Comparison of ENCODE assay signal across 8 mouse cellular contexts in the genomic region with DNA sequence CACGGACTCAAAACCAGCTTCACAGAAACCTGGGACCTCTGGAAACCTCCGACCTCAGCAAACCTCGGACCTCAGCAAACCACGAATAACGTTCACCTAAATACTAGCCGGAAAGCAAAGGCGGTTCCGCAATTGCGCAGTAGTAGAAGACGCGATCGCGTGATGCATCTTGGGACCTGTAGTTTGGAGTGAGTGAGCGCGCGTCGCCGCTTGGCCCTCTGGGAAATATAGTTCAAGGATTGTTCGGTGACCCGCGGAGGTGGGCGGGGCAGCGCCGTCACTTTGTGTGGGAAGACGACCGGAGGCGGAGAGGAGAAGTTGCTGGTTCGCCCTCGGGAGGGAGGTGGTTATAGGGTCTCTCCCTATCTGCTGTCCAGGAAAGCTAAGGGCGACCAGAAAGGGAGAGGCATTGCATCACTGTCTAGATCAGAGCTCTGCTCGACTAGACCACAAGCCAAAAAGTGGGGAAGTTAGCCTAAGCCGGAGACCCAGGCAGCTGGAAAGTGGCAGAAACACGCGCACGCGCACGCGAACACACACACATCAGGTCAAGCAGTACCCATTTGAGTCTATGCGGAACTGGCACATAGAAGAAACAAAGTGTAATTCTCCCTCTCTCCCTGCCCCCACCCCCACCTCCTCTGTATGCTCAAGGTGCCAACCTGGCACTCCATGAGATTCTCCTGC. TPM values are rescaled to one million over a fixed set of nuclear protein-coding genes. Genes with fewer than 3 reads are reported as not detected.
DNase-seq lines count a peak whose midpoint lies in the region; ATAC-seq and TF ChIP-seq lines count a peak whose summit lies in the region.

Gene Clp1, minus strand, starts transcription at position 179 of the 687 bp plus-strand sequence.

- peak; percentile 99 for TF ChIP-seq POLR2A in testis, adult 2 months (IDR thresholded peaks at IDR 0.05; ENCODE audit: control insufficient read depth, low read depth, low read length)

- peak within 1 kb of the TSS; percentile 61 for H3K9ac ChIP-seq in forebrain, embryonic 12.5 days
- H3K9ac ChIP-seq in heart, postnatal 0 days (replicated peaks; ENCODE audit: low read depth, low read length): peak within 1 kb of the TSS; percentile 69
- H3K9ac ChIP-seq in liver, embryonic 16.5 days (ENCODE audit: low read depth, low read length): peak within 1 kb of the TSS; percentile 79
- peak within 1 kb of the TSS; percentile 76 for H3K9ac ChIP-seq in neural tube, embryonic 13.5 days

- peak within 1 kb of the TSS; percentile 68 for H3K4me2 ChIP-seq in forebrain, embryonic 12.5 days
- peak within 1 kb of the TSS; percentile 92 for H3K4me2 ChIP-seq in heart, postnatal 0 days (ENCODE audit: low read depth, low read length)
- peak within 1 kb of the TSS; percentile 87 for H3K4me2 ChIP-seq in liver, embryonic 16.5 days (ENCODE audit: low read depth, low read length)
- peak within 1 kb of the TSS; percentile 95 for H3K4me2 ChIP-seq in neural tube, embryonic 13.5 days

- H3K4me1 ChIP-seq in E14TG2a.4 (replicated peaks; ENCODE audit: low read depth, low read length): peaks cover 40% of the 10 kb centered on the region
- peaks cover 22% of the 10 kb centered on the region for H3K4me1 ChIP-seq in forebrain, embryonic 12.5 days
- H3K4me1 ChIP-seq in heart, postnatal 0 days (ENCODE audit: control insufficient read depth, insufficient read depth): peaks cover 10% of the 10 kb centered on the region
- H3K4me1 ChIP-seq in liver, embryonic 16.5 days (ENCODE audit: control insufficient read depth, low read depth, low read length): peaks cover 49% of the 10 kb centered on the region
- peaks cover 29% of the 10 kb centered on the region for H3K4me1 ChIP-seq in neural tube, embryonic 13.5 days (replicated peaks)
- H3K4me1 ChIP-seq in testis, adult 2 months (ENCODE audit: control insufficient read depth, insufficient read depth, low read length): no peaks in the 10 kb centered on the region

- under 1% methylated on average over 39 of the region's 39 CpGs for WGBS in forebrain, embryonic 12.5 days
- WGBS in heart, postnatal 0 days: under 1% methylated on average over 39 of the region's 39 CpGs
- 0% methylated on average over 39 of the region's 39 CpGs for WGBS in liver, embryonic 16.5 days (ENCODE audit: insufficient replicate concordance)
- WGBS in neural tube, embryonic 13.5 days: under 1% methylated on average over 39 of the region's 39 CpGs

- H3K27ac ChIP-seq in forebrain, embryonic 12.5 days: peak within 1 kb of the TSS; percentile 89
- H3K27ac ChIP-seq in heart, postnatal 0 days (ENCODE audit: low read depth): peak within 1 kb of the TSS; percentile 83
- peak within 1 kb of the TSS; percentile 97 for H3K27ac ChIP-seq in liver, embryonic 16.5 days (ENCODE audit: low read length)
- H3K27ac ChIP-seq in neural tube, embryonic 13.5 days (replicated peaks): peak within 1 kb of the TSS; percentile 88
- H3K27ac ChIP-seq in testis, adult 2 months (ENCODE audit: control insufficient read depth, insufficient read depth, low read depth, low read length): peak within 1 kb of the TSS; percentile 94

- DNase-seq in c-Kit-positive CD71-positive TER-119-positive erythroid progenitor cells, embryonic 14.5 days (ENCODE audit: low spot score): peak; percentile 98
- DNase-seq in heart, postnatal 0 days (ENCODE audit: low spot score): peak; percentile 98
- DNase-seq in kidney, postnatal 4 days: peak; percentile 96 to 98

- peaks cover 18% of the 10 kb centered on the region for H3K27me3 ChIP-seq in E14TG2a.4 (ENCODE audit: insufficient read depth, low read length)
- H3K27me3 ChIP-seq in forebrain, embryonic 12.5 days: no peaks in the 10 kb centered on the region
- no peaks in the 10 kb centered on the region for H3K27me3 ChIP-seq in heart, postnatal 0 days (ENCODE audit: control insufficient read depth, insufficient read depth, low read length)
- no peaks in the 10 kb centered on the region for H3K27me3 ChIP-seq in liver, embryonic 16.5 days (ENCODE audit: control insufficient read depth, insufficient read depth, low read depth, low read length)
- no peaks in the 10 kb centered on the region for H3K27me3 ChIP-seq in neural tube, embryonic 13.5 days
- H3K27me3 ChIP-seq in testis, adult 2 months (ENCODE audit: control insufficient read depth, insufficient read depth, low read length): no peaks in the 10 kb centered on the region

- peaks cover 36% of the 10 kb centered on the region for H3K36me3 ChIP-seq in E14TG2a.4 (ENCODE audit: insufficient read depth, low read length)
- H3K36me3 ChIP-seq in forebrain, embryonic 12.5 days (replicated peaks): peaks cover 25% of the 10 kb centered on the region
- peaks cover 23% of the 10 kb centered on the region for H3K36me3 ChIP-seq in heart, postnatal 0 days (replicated peaks; ENCODE audit: control insufficient read depth, insufficient read depth, low read length)
- peaks cover 28% of the 10 kb centered on the region for H3K36me3 ChIP-seq in liver, embryonic 16.5 days (ENCODE audit: control insufficient read depth, insufficient read depth)
- peaks cover 21% of the 10 kb centered on the region for H3K36me3 ChIP-seq in neural tube, embryonic 13.5 days
- H3K36me3 ChIP-seq in testis, adult 2 months (ENCODE audit: control insufficient read depth, insufficient read depth, low read length): peaks cover 3% of the 10 kb centered on the region; the same call in 1 of the 2 replicates

- peak within 1 kb of the TSS; percentile 90 for H3K4me3 ChIP-seq in E14TG2a.4 (replicated peaks; ENCODE audit: low read length)
- H3K4me3 ChIP-seq in forebrain, embryonic 12.5 days (replicated peaks): peak within 1 kb of the TSS; percentile 56
- peak within 1 kb of the TSS; percentile 74 for H3K4me3 ChIP-seq in heart, postnatal 0 days (ENCODE audit: low read depth, low read length)
- peak within 1 kb of the TSS; percentile 77 for H3K4me3 ChIP-seq in liver, embryonic 16.5 days (ENCODE audit: low read depth, low read length)
- peak within 1 kb of the TSS; percentile 62 for H3K4me3 ChIP-seq in neural tube, embryonic 13.5 days
- peak within 1 kb of the TSS; percentile 85 for H3K4me3 ChIP-seq in testis, adult 2 months (ENCODE audit: control insufficient read depth, low read depth, low read length)

- H3K9me3 ChIP-seq in E14TG2a.4 (ENCODE audit: low read length): no peaks in the 10 kb centered on the region
- H3K9me3 ChIP-seq in forebrain, embryonic 12.5 days: no peaks in the 10 kb centered on the region
- H3K9me3 ChIP-seq in heart, postnatal 0 days (replicated peaks; ENCODE audit: control insufficient read depth, low read length): no peaks in the 10 kb centered on the region
- H3K9me3 ChIP-seq in liver, embryonic 16.5 days (replicated peaks; ENCODE audit: control insufficient read depth, low read length): no peaks in the 10 kb centered on the region
- H3K9me3 ChIP-seq in neural tube, embryonic 13.5 days: no peaks in the 10 kb centered on the region

- no peak for TF ChIP-seq EP300 in heart, postnatal 0 days (IDR thresholded peaks at IDR 0.05; ENCODE audit: low read depth)

- no peak for TF ChIP-seq CTCF in E14TG2a.4 (conservative IDR thresholded peaks at IDR 0.05; ENCODE audit: low read length)
- no peak for TF ChIP-seq CTCF in heart, postnatal 0 days (IDR thresholded peaks at IDR 0.05; ENCODE audit: low read depth)
- no peak for TF ChIP-seq CTCF in testis, adult 2 months (IDR thresholded peaks at IDR 0.05; ENCODE audit: control insufficient read depth, insufficient read depth, insufficient replicate concordance, low read depth, low read length)

- ATAC-seq in forebrain, embryonic 12.5 days (ENCODE audit: low FRiP score): peak; percentile 97
- ATAC-seq in heart, postnatal 0 days (ENCODE audit: insufficient read depth, low read depth): peak; percentile 98
- peak; percentile 96 for ATAC-seq in liver, embryonic 16.5 days (ENCODE audit: low read depth)
- ATAC-seq in neural tube, embryonic 13.5 days (ENCODE audit: low read depth): peak; percentile 95

RNA-seq across cellular contexts. Expression of gene Clp1, which starts in this region (rescaled TPM):
- 39.9 and 40.7 TPM in 2 replicates for polyA plus RNA-seq in forebrain, embryonic 12.5 days (2016; fragmentation: Nextera tagmentation; extraction: Ambion mirVana)
- total RNA-seq in heart, postnatal 0 days (2014; rRNA removed; ENCODE audit: low replicate concordance): 5.2 and 5.8 TPM in 2 replicates
- polyA plus RNA-seq in heart, postnatal 0 days (2015; fragmentation: Nextera tagmentation; extraction: Ambion mirVana): 10.1 and 10.5 TPM in 2 replicates
- 49.7 and 56.2 TPM in 2 replicates for polyA plus RNA-seq in liver, embryonic 16.5 days (2015; fragmentation: Nextera tagmentation; extraction: Ambion mirVana)
- polyA plus RNA-seq in neural tube, embryonic 13.5 days (2015; fragmentation: Nextera tagmentation; extraction: Ambion mirVana): 28.1 and 29.6 TPM in 2 replicates
- 27.6 and 32.8 TPM in 2 replicates for polyA plus RNA-seq in testis, adult 2 months (2012; rRNA removed)

Comparison
In these comparisons a context has a peak if more than half of its experiments do, and no peak if none do; other contexts are left out.
1. Peak in every context shown above with its lines: DNase-seq, ATAC-seq, H3K4me3 ChIP-seq and H3K27ac ChIP-seq.